Mouse (Mus musculus): Measurements from ENCODE around the gene Pkn1. TPM values are rescaled to one million over a fixed set of nuclear protein-coding genes. Genes with fewer than 3 reads are reported as not detected.
A peak's percentile ranks its signal among the peaks of the same experiment; 100 is the strongest.

The Pkn1 gene
- polyA plus RNA-seq, 1 experiment from 2014 or later: 27.1 TPM

DNA sequence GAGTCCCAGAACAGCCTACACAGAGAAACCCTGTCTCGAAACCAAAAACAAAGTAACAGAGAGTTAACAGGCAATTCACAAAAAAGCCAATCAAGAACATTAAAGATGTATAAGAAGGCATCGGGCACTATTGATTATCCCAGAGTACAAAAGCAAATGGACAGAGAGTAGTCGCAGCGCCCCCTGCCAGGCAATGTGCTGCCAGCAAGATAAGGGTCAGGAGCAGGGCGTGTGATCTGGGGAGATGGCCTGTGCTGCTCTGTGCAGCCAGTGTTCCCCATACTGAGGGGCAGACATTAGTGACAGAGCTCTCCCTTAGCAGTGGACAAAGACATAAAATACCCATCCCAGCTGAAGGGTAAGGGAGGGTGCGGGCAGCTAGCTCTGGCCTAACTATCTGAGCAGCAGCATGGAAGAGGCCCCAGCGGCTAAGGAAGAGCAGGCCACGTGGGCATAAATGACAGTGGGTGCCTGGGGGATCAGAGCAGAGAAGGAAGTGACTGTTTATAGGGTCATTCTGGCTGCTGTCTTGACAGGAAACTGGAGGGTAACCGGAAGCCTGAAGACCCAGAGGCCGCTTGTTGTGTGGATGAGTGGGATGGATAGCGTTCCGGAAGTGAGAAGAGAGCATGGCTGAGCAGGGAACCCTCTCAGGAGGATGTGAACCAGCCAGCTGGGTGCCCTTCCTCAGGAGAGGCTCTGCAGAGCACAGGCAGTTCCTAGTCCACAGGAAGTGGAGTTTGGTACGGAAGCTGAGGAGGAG lies 42.3 kb downstream of the Pkn1 start:
- Histone ChIP-seq H3K36me3 (no peaks in the 10 kb centered on the region), H3K27me3 (no peaks in the 10 kb centered on the region), H3K9me3 (no peaks in the 10 kb centered on the region), H3K27ac (replicated peaks) (no peak overlapping the region), H3K9ac (no peak overlapping the region), H3K4me1 (replicated peaks) (peaks cover 36% of the 10 kb centered on the region), H3K4me3 (no peak overlapping the region), H3K4me2 (no peak overlapping the region)
- ATAC-seq (ENCODE audit: low FRiP score, low read depth): no peak
- WGBS: 79% methylated on average over 13 of the region's 13 CpGs

DNA sequence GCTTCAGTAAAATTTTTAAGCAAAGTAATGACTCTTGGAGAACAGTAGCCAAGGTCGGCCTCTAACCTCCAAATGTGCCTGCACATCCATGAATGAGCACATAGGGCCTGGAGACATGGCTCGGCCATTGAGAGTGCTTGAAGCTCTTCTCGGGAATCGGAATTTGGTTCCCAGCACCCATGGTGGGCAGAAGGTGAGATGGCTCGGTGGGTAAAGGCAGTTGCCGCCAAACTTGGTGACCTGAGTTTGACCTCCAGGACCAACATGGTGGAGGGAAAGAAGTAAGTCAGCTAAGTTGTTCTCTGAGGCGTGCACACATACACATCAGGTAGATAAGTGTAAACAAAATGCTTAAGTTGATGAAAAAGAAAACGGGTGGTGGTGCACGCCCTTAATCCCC lies 42.9 kb downstream of the Pkn1 start:
- WGBS: 94% methylated on average over 9 of the region's 9 CpGs
- peaks cover 33% of the 10 kb centered on the region for H3K4me1 ChIP-seq (replicated peaks)
- H3K9ac ChIP-seq: no peak overlapping the region
- H3K9me3 ChIP-seq: no peaks in the 10 kb centered on the region
- H3K27ac ChIP-seq (replicated peaks): no peak overlapping the region
- H3K4me2 ChIP-seq: no peak overlapping the region
- no peak for ATAC-seq (ENCODE audit: low FRiP score, low read depth)
- no peaks in the 10 kb centered on the region for H3K36me3 ChIP-seq
- no peak overlapping the region for H3K4me3 ChIP-seq
- H3K27me3 ChIP-seq: no peaks in the 10 kb centered on the region

GRCm38 (mm10) chr8:83654725-83655124 lies 44.3 kb downstream of the Pkn1 start:
- H3K9ac ChIP-seq: no peak overlapping the region
- no peaks in the 10 kb centered on the region for H3K27me3 ChIP-seq
- H3K4me1 ChIP-seq (replicated peaks): peaks cover 20% of the 10 kb centered on the region
- H3K27ac ChIP-seq (replicated peaks): no peak overlapping the region
- H3K4me3 ChIP-seq: no peak overlapping the region
- no peak for ATAC-seq (ENCODE audit: low FRiP score, low read depth)
- no peaks in the 10 kb centered on the region for H3K36me3 ChIP-seq
- WGBS: 94% methylated on average over 6 of the region's 6 CpGs
- no peaks in the 10 kb centered on the region for H3K9me3 ChIP-seq
- no peak overlapping the region for H3K4me2 ChIP-seq

GRCm38 (mm10) chr8:83653662-83654017 lies 45.3 kb downstream of the Pkn1 start:
- Histone ChIP-seq H3K9ac (peak overlapping the region; percentile 85), H3K27ac (replicated peaks) (peak overlapping the region; percentile 89; the same call in 1 of the 2 replicates), H3K36me3 (no peaks in the 10 kb centered on the region), H3K4me1 (replicated peaks) (peaks cover 20% of the 10 kb centered on the region), H3K9me3 (no peaks in the 10 kb centered on the region), H3K4me2 (peak overlapping the region; percentile 92), H3K27me3 (no peaks in the 10 kb centered on the region), H3K4me3 (peak overlapping the region; percentile 93)
- 53% methylated on average over 10 of the region's 10 CpGs for WGBS
- no peak for ATAC-seq (ENCODE audit: low FRiP score, low read depth)

GRCm38 (mm10) chr8:83652744-83653661 lies 46.0 kb downstream of the Pkn1 start:
- Histone ChIP-seq H3K4me1 (replicated peaks) (peaks cover 20% of the 10 kb centered on the region), H3K4me2 (peak overlapping the region; percentile 92), H3K4me3 (peak overlapping the region; percentile 93), H3K27me3 (no peaks in the 10 kb centered on the region), H3K36me3 (no peaks in the 10 kb centered on the region), H3K9ac (peak overlapping the region; percentile 85), H3K9me3 (no peaks in the 10 kb centered on the region), H3K27ac (replicated peaks) (peak overlapping the region; percentile 89)
- WGBS: 3% methylated on average over 45 of the region's 46 CpGs
- ATAC-seq (ENCODE audit: low FRiP score, low read depth): peak; percentile 52; the same call in 1 of the 2 replicates

GRCm38 (mm10) chr8:83652030-83652743 lies 46.8 kb downstream of the Pkn1 start, which contains the start of gene Gipc1:
Gene Gipc1, plus strand, starts transcription at chr8:83652677.
- no peaks in the 10 kb centered on the region for H3K36me3 ChIP-seq
- H3K4me2 ChIP-seq: peak within 1 kb of the TSS; percentile 92
- H3K27me3 ChIP-seq: no peaks in the 10 kb centered on the region
- H3K4me1 ChIP-seq (replicated peaks): peaks cover 20% of the 10 kb centered on the region
- ATAC-seq (ENCODE audit: low FRiP score, low read depth): peak; percentile 95
- peak within 1 kb of the TSS; percentile 93 for H3K4me3 ChIP-seq
- H3K9me3 ChIP-seq: no peaks in the 10 kb centered on the region
- 4% methylated on average over 46 of the region's 50 CpGs for WGBS
- peak within 1 kb of the TSS; percentile 89 for H3K27ac ChIP-seq (replicated peaks)
- H3K9ac ChIP-seq: peak within 1 kb of the TSS; percentile 85

GRCm38 (mm10) chr8:83649699-83650098 lies 49.3 kb downstream of the Pkn1 start:
- Histone ChIP-seq H3K4me2 (no peak overlapping the region), H3K27ac (replicated peaks) (no peak overlapping the region), H3K9ac (no peak overlapping the region), H3K9me3 (no peaks in the 10 kb centered on the region), H3K4me3 (no peak overlapping the region), H3K27me3 (no peaks in the 10 kb centered on the region), H3K36me3 (no peaks in the 10 kb centered on the region), H3K4me1 (replicated peaks) (peaks cover 19% of the 10 kb centered on the region)
- 93% methylated on average over 6 of the region's 6 CpGs for WGBS
- no peak for ATAC-seq (ENCODE audit: low FRiP score, low read depth)

DNA sequence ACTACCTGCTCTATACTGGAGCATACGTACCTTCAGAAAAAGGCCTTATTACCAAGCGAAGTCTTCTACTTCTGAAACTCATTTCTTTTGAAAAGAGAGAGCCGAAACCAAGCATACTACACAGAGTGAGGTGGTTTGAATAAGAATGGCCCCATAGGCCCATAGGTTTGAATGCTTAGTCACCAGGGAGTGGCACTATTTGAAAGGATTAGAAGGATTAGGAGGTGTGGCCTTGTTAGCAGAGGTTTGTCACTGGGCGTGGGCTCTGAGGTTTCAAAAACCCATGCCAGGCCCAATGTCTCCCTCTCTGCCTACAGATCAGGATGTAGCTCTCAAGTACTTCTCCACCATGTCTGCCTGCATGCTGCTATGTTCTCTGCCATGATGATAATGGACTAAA lies 50.9 kb downstream of the Pkn1 start:
- Histone ChIP-seq H3K4me1 (replicated peaks) (peaks cover 5% of the 10 kb centered on the region), H3K9ac (no peak overlapping the region), H3K27me3 (no peaks in the 10 kb centered on the region), H3K27ac (replicated peaks) (no peak overlapping the region), H3K9me3 (no peaks in the 10 kb centered on the region), H3K4me2 (no peak overlapping the region), H3K4me3 (no peak overlapping the region), H3K36me3 (no peaks in the 10 kb centered on the region)
- no peak for ATAC-seq (ENCODE audit: low FRiP score, low read depth)
- WGBS: 92% methylated on average over 4 of the region's 4 CpGs

GRCm38 (mm10) chr8:83647511-83647910 lies 51.5 kb downstream of the Pkn1 start:
- Histone ChIP-seq H3K27ac (replicated peaks) (no peak overlapping the region), H3K4me1 (replicated peaks) (peaks cover 5% of the 10 kb centered on the region), H3K4me2 (no peak overlapping the region), H3K36me3 (no peaks in the 10 kb centered on the region), H3K9me3 (no peaks in the 10 kb centered on the region), H3K4me3 (no peak overlapping the region), H3K9ac (no peak overlapping the region), H3K27me3 (no peaks in the 10 kb centered on the region)
- no peak for ATAC-seq (ENCODE audit: low FRiP score, low read depth)
- WGBS: 97% methylated on average over 11 of the region's 11 CpGs

DNA sequence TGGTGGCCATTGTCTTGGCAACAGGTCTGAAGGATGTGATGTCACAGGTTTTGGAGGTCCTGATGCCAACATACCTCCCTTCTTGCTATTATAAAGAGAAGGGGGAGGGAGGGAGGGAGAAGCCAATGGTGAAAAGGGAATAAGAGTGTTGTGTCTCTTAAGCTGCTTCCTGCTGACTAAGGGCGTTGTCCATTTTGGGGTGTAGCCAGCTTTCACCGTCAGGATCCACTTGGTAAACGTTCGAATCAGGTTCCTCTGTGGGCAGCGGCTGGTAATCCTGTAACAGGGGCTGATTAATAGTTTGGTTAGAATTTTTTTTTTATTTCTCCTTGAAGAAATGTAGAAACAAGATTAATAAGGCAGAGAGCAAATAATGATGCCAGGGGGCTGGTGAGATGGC lies 59.3 kb downstream of the Pkn1 start:
- no peak for ATAC-seq (ENCODE audit: low FRiP score, low read depth)

DNA sequence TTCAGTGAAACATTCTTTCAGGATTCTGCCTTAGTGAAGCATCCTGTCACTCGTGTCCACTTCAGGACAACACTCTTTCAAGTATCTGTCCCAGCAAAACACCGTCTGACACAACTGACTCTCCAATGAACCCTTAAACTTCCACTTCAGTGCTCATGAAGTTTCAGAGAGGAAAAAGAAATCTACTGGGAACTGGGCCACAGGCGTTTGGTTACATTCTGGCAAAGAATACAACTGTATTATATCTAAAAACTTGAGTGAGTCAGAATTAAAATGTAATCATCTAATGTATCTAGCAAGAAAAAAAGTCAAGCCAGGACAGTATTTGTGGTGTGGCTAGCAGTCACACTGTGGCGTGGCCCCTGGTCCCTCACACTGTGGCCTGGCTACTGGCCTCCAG lies 60.1 kb downstream of the Pkn1 start:
- no peak overlapping the region for H3K27ac ChIP-seq (replicated peaks)
- no peaks in the 10 kb centered on the region for H3K9me3 ChIP-seq
- no peak for ATAC-seq (ENCODE audit: low FRiP score, low read depth)
- H3K4me1 ChIP-seq (replicated peaks): no peaks in the 10 kb centered on the region
- H3K9ac ChIP-seq: no peak overlapping the region
- no peak overlapping the region for H3K4me2 ChIP-seq
- H3K4me3 ChIP-seq: no peak overlapping the region
- 80% methylated on average over 4 of the region's 4 CpGs for WGBS
- H3K27me3 ChIP-seq: no peaks in the 10 kb centered on the region
- no peaks in the 10 kb centered on the region for H3K36me3 ChIP-seq

More for the DNA sequence above, 59.3 kb downstream of the Pkn1 start:
- Histone ChIP-seq H3K9me3 (no peaks in the 10 kb centered on the region), H3K36me3 (no peaks in the 10 kb centered on the region), H3K27me3 (no peaks in the 10 kb centered on the region), H3K4me1 (replicated peaks) (no peaks in the 10 kb centered on the region), H3K4me2 (no peak overlapping the region), H3K9ac (no peak overlapping the region), H3K4me3 (no peak overlapping the region), H3K27ac (replicated peaks) (no peak overlapping the region)
- WGBS: 78% methylated on average over 5 of the region's 5 CpGs

Measured in hindbrain, embryonic 15.5 days (tissue).